Mouse (Mus musculus) liver, embryonic 14.5 days (tissue): ENCODE measurements around the gene Lclat1. TPM values are rescaled to one million over a fixed set of nuclear protein-coding genes. Genes with fewer than 3 reads are reported as not detected.

ENCODE experiments used
- ATAC-seq: fragments of 200-750 bp; cut with Nextera tagmentation; 2 replicates; pipeline ENCODE4 v1.8.0; 2017; ENCODE audit warnings: moderate number of reproducible peaks, mild to moderate bottlenecking, moderate library complexity; ENCODE audit not compliant: insufficient read depth
- DNase-seq, 3 experiments: peaks; one replicate each; pipeline ENCODE4 v3.0.0-alpha.2; 2012 to 2013; ENCODE audit warnings: low read depth in 3 of 3, low spot score in 3 of 3
- H3K27ac ChIP-seq: fragments of 300-500 bp; sonication (generic); 2 replicates; pipeline ENCODE4 v1.5.1; 2014; ENCODE audit warnings: moderate library complexity, mild to moderate bottlenecking, control low read depth, inconsistent platforms
- H3K27me3 ChIP-seq: fragments of 300-500 bp; sonication (generic); 2 replicates; pipeline ENCODE4 v1.6.1; 2014; ENCODE audit warnings: mild to moderate bottlenecking, low read length, moderate library complexity; ENCODE audit not compliant: control insufficient read depth, insufficient read depth
- H3K36me3 ChIP-seq: fragments of 300-500 bp; sonication (generic); replicated peaks from 2 replicates; pipeline ENCODE4 v1.6.1; 2014; ENCODE audit warnings: low read depth; ENCODE audit not compliant: control insufficient read depth, insufficient read depth
- H3K4me1 ChIP-seq, 2 experiments: fragments of 200-500 bp in 1 of 2; fragments of 300-500 bp in 1 of 2; sonication (generic) in 1 of 2; replicated peaks; 2 replicates each; pipeline ENCODE4 v1.6.1; 2012 to 2014; ENCODE audit warnings: antibody characterized with exemption in 1 of 2, inconsistent platforms in 1 of 2, low read length in 1 of 2; ENCODE audit not compliant: control insufficient read depth in 2 of 2, insufficient read depth in 2 of 2
- H3K4me2 ChIP-seq: fragments of 300-500 bp; sonication (generic); 2 replicates; pipeline ENCODE4 v1.6.1; 2014; ENCODE audit warnings: low read depth, mild to moderate bottlenecking, control low read depth, moderate library complexity
- H3K4me3 ChIP-seq, 2 experiments: fragments of 200-500 bp in 1 of 2; fragments of 300-500 bp in 1 of 2; sonication (generic) in 1 of 2; 2 replicates each; pipeline ENCODE4 v1.5.1; 2012 to 2014; ENCODE audit warnings: low read depth in 2 of 2, low read length in 2 of 2, mild to moderate bottlenecking in 2 of 2, control low read depth in 1 of 2, inconsistent platforms in 1 of 2, moderate library complexity in 1 of 2; ENCODE audit not compliant: insufficient read depth in 1 of 2
- H3K9ac ChIP-seq: fragments of 300-500 bp; sonication (generic); replicated peaks from 2 replicates; pipeline ENCODE4 v1.6.1; 2014; ENCODE audit warnings: mild to moderate bottlenecking, control low read depth, moderate library complexity
- H3K9me3 ChIP-seq: fragments of 300-500 bp; sonication (generic); 2 replicates; pipeline ENCODE4 v1.6.1; 2016; ENCODE audit warnings: low read length, mixed read lengths; ENCODE audit not compliant: control insufficient read depth
- CTCF ChIP-seq: IDR thresholded peaks from 2 replicates; pipeline ENCODE4 v1.5.1; 2016; ENCODE audit warnings: antibody characterized with exemption, low read depth, control low read depth
- EP300 ChIP-seq: IDR thresholded peaks from 2 replicates; pipeline ENCODE4 v1.6.1; 2016; ENCODE audit warnings: antibody characterized with exemption, low read depth
- WGBS: fragments of 180-500 bp; shearing (Covaris S2); extraction: QIAGEN DNeasy Blood & Tissue Kit; methylation state at CpG from one replicate; pipeline ENCODE4 v1.1.7; 2014; ENCODE audit not compliant: insufficient replicate concordance; 5-methylcytosine and 5-hydroxymethylcytosine counted together
- polyA plus RNA-seq, 2 experiments: library from polyadenylated mRNA; depleted of rRNA in 1 of 2; stranded (reverse) in 1 of 2; unstranded in 1 of 2; fragments of >200 nt; fragmentation: Nextera tagmentation in 1 of 2; extraction: Ambion mirVana in 1 of 2; gene quantifications; 2 replicates each; pipeline versions ENCODE4 v1.2.1 to v1.2.3; 2012 to 2014

Lclat1 gene
- polyA plus RNA-seq, 2 experiments = 1.8 to 4.5 TPM

- Histone ChIP-seq H3K36me3 (no peaks in the 10 kb centered on the region), H3K4me2 (no peak overlapping the region), H3K9ac (no peak overlapping the region), H3K4me3 (no peak overlapping the region), H3K27me3 (no peaks in the 10 kb centered on the region), H3K4me1 (no peaks in the 10 kb centered on the region), H3K27ac (no peak overlapping the region), H3K9me3 (no peaks in the 10 kb centered on the region)
- no peak for DNase-seq
- no peak for ATAC-seq
- TF ChIP-seq CTCF (no peak), EP300 (no peak)
- 65% methylated on average over 6 of the region's 6 CpGs for WGBS
Measured at GRCm38 (mm10) chr17:73119150-73119549, 11.4 kb downstream of the Lclat1 start.

GRCm38 (mm10) chr17:73120545-73120944 lies 12.8 kb downstream of the Lclat1 start:
- Histone ChIP-seq H3K9ac (no peak overlapping the region), H3K4me2 (no peak overlapping the region), H3K27ac (no peak overlapping the region), H3K4me3 (no peak overlapping the region), H3K27me3 (no peaks in the 10 kb centered on the region), H3K9me3 (no peaks in the 10 kb centered on the region), H3K4me1 (no peaks in the 10 kb centered on the region), H3K36me3 (no peaks in the 10 kb centered on the region)
- ATAC-seq = no peak
- no peak for DNase-seq
- TF ChIP-seq EP300 = no peak
- TF ChIP-seq CTCF = no peak
- 70% methylated on average over 5 of the region's 5 CpGs for WGBS

- 63% methylated on average over 2 of the region's 2 CpGs for WGBS
- H3K27me3 ChIP-seq = no peaks in the 10 kb centered on the region
- no peak overlapping the region for H3K4me3 ChIP-seq
- no peak overlapping the region for H3K4me2 ChIP-seq
- no peak for ATAC-seq
- no peak for TF ChIP-seq CTCF
- TF ChIP-seq EP300 = no peak
- no peaks in the 10 kb centered on the region for H3K9me3 ChIP-seq
- no peaks in the 10 kb centered on the region for H3K4me1 ChIP-seq
- DNase-seq = no peak
- no peak overlapping the region for H3K27ac ChIP-seq
- H3K9ac ChIP-seq = no peak overlapping the region
- H3K36me3 ChIP-seq = no peaks in the 10 kb centered on the region
Measured at GRCm38 (mm10) chr17:73121726-73122125, 13.9 kb downstream of the Lclat1 start.

- no peak for TF ChIP-seq CTCF
- TF ChIP-seq EP300 = no peak
- Histone ChIP-seq H3K36me3 (no peaks in the 10 kb centered on the region), H3K27me3 (no peaks in the 10 kb centered on the region), H3K9me3 (no peaks in the 10 kb centered on the region), H3K27ac (no peak overlapping the region), H3K4me2 (no peak overlapping the region), H3K4me3 (no peak overlapping the region), H3K4me1 (no peaks in the 10 kb centered on the region), H3K9ac (no peak overlapping the region)
- DNase-seq = no peak
- no peak for ATAC-seq
- 36% methylated on average over 2 of the region's 2 CpGs for WGBS
Measured at GRCm38 (mm10) chr17:73126349-73126748, 18.6 kb downstream of the Lclat1 start.

GRCm38 (mm10) chr17:73126903-73127302 lies 19.1 kb downstream of the Lclat1 start:
- H3K4me2 ChIP-seq = no peak overlapping the region
- no peaks in the 10 kb centered on the region for H3K36me3 ChIP-seq
- DNase-seq = no peak
- H3K4me3 ChIP-seq = no peak overlapping the region
- H3K9me3 ChIP-seq = no peaks in the 10 kb centered on the region
- ATAC-seq = no peak
- no peak overlapping the region for H3K9ac ChIP-seq
- H3K4me1 ChIP-seq = no peaks in the 10 kb centered on the region
- H3K27me3 ChIP-seq = no peaks in the 10 kb centered on the region
- TF ChIP-seq CTCF (no peak), EP300 (no peak)
- no peak overlapping the region for H3K27ac ChIP-seq
